ENCODE assay signal across 8 mouse cellular contexts in the genomic region with DNA sequence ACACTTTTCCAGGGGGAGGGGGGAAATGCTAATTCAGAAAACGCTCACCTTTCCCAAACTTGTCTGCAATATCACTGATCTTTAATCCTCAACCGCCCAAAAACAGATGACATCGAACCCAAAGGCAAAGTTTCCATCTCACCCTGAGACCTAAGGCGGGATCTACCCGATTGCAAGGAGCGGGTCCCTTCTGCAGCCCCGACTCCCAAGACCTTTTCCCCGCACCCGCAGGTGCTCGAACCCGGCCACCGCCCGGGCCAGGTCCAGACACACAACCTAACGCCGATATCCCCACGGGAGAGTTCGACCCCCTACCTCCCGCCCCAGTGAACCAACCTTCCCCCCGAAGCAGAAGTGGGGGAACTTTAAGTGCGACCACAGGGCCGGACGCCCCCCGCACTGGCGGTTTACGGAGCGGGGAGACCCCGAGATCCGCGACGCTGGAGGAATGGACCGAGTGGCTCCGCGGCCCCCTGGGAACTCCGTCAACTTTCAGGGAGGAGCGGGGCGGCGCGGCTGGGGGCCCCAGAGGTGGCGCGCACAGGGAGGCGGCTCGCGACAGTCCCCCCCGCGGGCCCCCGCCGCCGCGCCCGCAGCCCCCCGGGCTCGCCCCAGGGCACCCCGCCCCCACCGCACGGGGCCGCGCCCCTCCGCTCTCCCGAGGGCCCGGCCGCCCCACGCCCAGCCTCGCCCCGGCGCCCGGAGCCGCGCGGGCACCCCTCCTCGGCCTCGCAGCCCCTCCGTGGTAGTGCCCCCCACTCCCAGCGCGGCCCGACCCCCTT. TPM values are rescaled to one million over a fixed set of nuclear protein-coding genes. Genes with fewer than 3 reads are reported as not detected.
A peak's percentile ranks its signal among the peaks of the same experiment; 100 is the strongest.
DNase-seq lines count a peak whose midpoint lies in the region; ATAC-seq and TF ChIP-seq lines count a peak whose summit lies in the region.

No protein-coding gene starts in this region.

- under 1% methylated on average over 54 of the region's 75 CpGs for WGBS in intestine, embryonic 15.5 days
- under 1% methylated on average over 52 of the region's 75 CpGs for WGBS in lung, embryonic 14.5 days
- WGBS in small intestine, adult 2 months: 1% methylated on average over 53 of the region's 75 CpGs

- H3K9me3 ChIP-seq in ES-Bruce4 (replicated peaks; ENCODE audit: control insufficient read depth, insufficient read depth, low read length, poor library complexity, severe bottlenecking): peaks cover 2% of the 10 kb centered on the region; the same call in 1 of the 2 replicates
- H3K9me3 ChIP-seq in intestine, embryonic 15.5 days: no peaks in the 10 kb centered on the region
- H3K9me3 ChIP-seq in lung, embryonic 14.5 days (ENCODE audit: low read depth, low read length): no peaks in the 10 kb centered on the region

- ATAC-seq in intestine, embryonic 15.5 days: peak; percentile 82
- ATAC-seq in lung, embryonic 14.5 days (ENCODE audit: insufficient read depth): peak; percentile 53

- no peaks in the 10 kb centered on the region; the same call in 1 of the 2 replicates for H3K27me3 ChIP-seq in ES-Bruce4 (ENCODE audit: control insufficient read depth, insufficient read depth, low read length, poor library complexity, severe bottlenecking)
- H3K27me3 ChIP-seq in intestine, embryonic 15.5 days (replicated peaks): no peaks in the 10 kb centered on the region
- no peaks in the 10 kb centered on the region for H3K27me3 ChIP-seq in lung, embryonic 14.5 days (ENCODE audit: insufficient read depth, low read length)
- H3K27me3 ChIP-seq in small intestine, adult 2 months (ENCODE audit: control insufficient read depth, insufficient read depth, low read length): no peaks in the 10 kb centered on the region

- H3K36me3 ChIP-seq in ES-Bruce4 (ENCODE audit: control insufficient read depth, insufficient read depth, low read length, poor library complexity, severe bottlenecking): no peaks in the 10 kb centered on the region
- H3K36me3 ChIP-seq in intestine, embryonic 15.5 days: no peaks in the 10 kb centered on the region
- no peaks in the 10 kb centered on the region for H3K36me3 ChIP-seq in lung, embryonic 14.5 days (ENCODE audit: insufficient read depth)
- H3K36me3 ChIP-seq in small intestine, adult 2 months (ENCODE audit: control insufficient read depth, insufficient read depth, low read length): no peaks in the 10 kb centered on the region

- DNase-seq in 3T3-L1 (ENCODE audit: low read depth, low spot score): peak; percentile 24
- DNase-seq in cerebellum, adult 9-10 months: peak; percentile 49
- DNase-seq in gastrocnemius, postnatal 14 days: peak; percentile 51
- peak; percentile 54 for DNase-seq in lung, embryonic 14.5 days
- no peak for DNase-seq in c-Kit-positive CD71-positive TER-119-positive erythroid progenitor cells, embryonic 14.5 days (ENCODE audit: low spot score)

- intact Hi-C loops in gastrocnemius, postnatal 14 days (cut with DNase I; ENCODE audit: low total_unique reads): no loop called here

- no peak overlapping the region for H3K27ac ChIP-seq in ES-Bruce4 (ENCODE audit: insufficient read depth, low read length)
- peak overlapping the region; percentile 94 for H3K27ac ChIP-seq in intestine, embryonic 15.5 days
- peak overlapping the region; percentile 100 for H3K27ac ChIP-seq in lung, embryonic 14.5 days (ENCODE audit: low read depth)
- H3K27ac ChIP-seq in small intestine, adult 2 months (ENCODE audit: insufficient read depth, low read depth, low read length): peak overlapping the region; percentile 24

- no peak for TF ChIP-seq EP300 in ES-Bruce4 (IDR thresholded peaks at IDR 0.05; ENCODE audit: insufficient read depth, low read depth, low read length)

- no peak for TF ChIP-seq POLR2A in ES-Bruce4 (IDR thresholded peaks at IDR 0.05; ENCODE audit: insufficient read depth, low read length)
- no peak for TF ChIP-seq POLR2A in small intestine, adult 2 months (IDR thresholded peaks at IDR 0.05; ENCODE audit: low read depth, low read length)

- no peaks in the 10 kb centered on the region for H3K4me1 ChIP-seq in ES-Bruce4 (ENCODE audit: control insufficient read depth, insufficient read depth, low read length)
- H3K4me1 ChIP-seq in intestine, embryonic 15.5 days (replicated peaks): 0 out of 2 replicates have a peak, but pooled peaks cover 3% of the 10 kb centered on the region
- peaks cover 16% of the 10 kb centered on the region; the same call in 1 of the 2 replicates for H3K4me1 ChIP-seq in lung, embryonic 14.5 days (ENCODE audit: insufficient read depth)
- 0 out of 2 replicates have a peak, but pooled peaks cover 5% of the 10 kb centered on the region for H3K4me1 ChIP-seq in small intestine, adult 2 months (ENCODE audit: control insufficient read depth, insufficient read depth, insufficient read length, low read length)

- peak overlapping the region; percentile 95 for H3K4me3 ChIP-seq in ES-Bruce4 (ENCODE audit: low read depth, low read length)
- H3K4me3 ChIP-seq in intestine, embryonic 15.5 days (replicated peaks): peak overlapping the region; percentile 93
- peak overlapping the region; percentile 92 for H3K4me3 ChIP-seq in lung, embryonic 14.5 days (ENCODE audit: low read depth, low read length)
- peak overlapping the region; percentile 90 for H3K4me3 ChIP-seq in small intestine, adult 2 months (ENCODE audit: low read depth, low read length)

- TF ChIP-seq CTCF in ES-Bruce4 (IDR thresholded peaks at IDR 0.05; ENCODE audit: low read depth, low read length): no peak
- TF ChIP-seq CTCF in lung, embryonic 14.5 days (IDR thresholded peaks at IDR 0.05; ENCODE audit: low read depth): no peak
- TF ChIP-seq CTCF in small intestine, adult 2 months (IDR thresholded peaks at IDR 0.05; ENCODE audit: extremely low read depth, insufficient read length, insufficient replicate concordance, low read depth, low read length): no peak

- peak overlapping the region; percentile 93 for H3K4me2 ChIP-seq in intestine, embryonic 15.5 days (replicated peaks)
- H3K4me2 ChIP-seq in lung, embryonic 14.5 days: peak overlapping the region; percentile 95

- H3K9ac ChIP-seq in ES-Bruce4 (ENCODE audit: low read depth, poor library complexity, severe bottlenecking): peak overlapping the region; percentile 97
- peak overlapping the region; percentile 97 for H3K9ac ChIP-seq in intestine, embryonic 15.5 days
- peak overlapping the region; percentile 97 for H3K9ac ChIP-seq in lung, embryonic 14.5 days

RNA-seq across cellular contexts. Expression of a gene that starts 0.6 kb away (rescaled TPM):
- 29.5 and 31.6 TPM in 2 replicates for polyA plus RNA-seq in ES-Bruce4 (2011; ENCODE audit: insufficient read depth, insufficient read length, low read depth, missing spikeins)
- 10 to 100 TPM; 67.8 to 69.8 TPM for total RNA-seq in gastrocnemius, postnatal 14 days (2021)
- 25.1 and 30.7 TPM in 2 replicates for polyA plus RNA-seq in intestine, embryonic 15.5 days (2015; fragmentation: Nextera tagmentation; extraction: Ambion mirVana)
- 51.6 and 55.5 TPM in 2 replicates for polyA plus RNA-seq in lung, embryonic 14.5 days (2014; fragmentation: Nextera tagmentation; extraction: Ambion mirVana)
- 6.6 and 16.0 TPM in 2 replicates for polyA plus RNA-seq in small intestine, adult 2 months (2012; rRNA removed)
